Mouse (Mus musculus) forelimb bud, embryonic 11.5 days (tissue): ENCODE measurements around the gene Elane.

Experiments
- DNase-seq: peaks from one replicate; pipeline ENCODE4 v3.0.0-alpha.2; 2012; ENCODE audit warnings: low read depth, low spot score

The Elane gene

DNA sequence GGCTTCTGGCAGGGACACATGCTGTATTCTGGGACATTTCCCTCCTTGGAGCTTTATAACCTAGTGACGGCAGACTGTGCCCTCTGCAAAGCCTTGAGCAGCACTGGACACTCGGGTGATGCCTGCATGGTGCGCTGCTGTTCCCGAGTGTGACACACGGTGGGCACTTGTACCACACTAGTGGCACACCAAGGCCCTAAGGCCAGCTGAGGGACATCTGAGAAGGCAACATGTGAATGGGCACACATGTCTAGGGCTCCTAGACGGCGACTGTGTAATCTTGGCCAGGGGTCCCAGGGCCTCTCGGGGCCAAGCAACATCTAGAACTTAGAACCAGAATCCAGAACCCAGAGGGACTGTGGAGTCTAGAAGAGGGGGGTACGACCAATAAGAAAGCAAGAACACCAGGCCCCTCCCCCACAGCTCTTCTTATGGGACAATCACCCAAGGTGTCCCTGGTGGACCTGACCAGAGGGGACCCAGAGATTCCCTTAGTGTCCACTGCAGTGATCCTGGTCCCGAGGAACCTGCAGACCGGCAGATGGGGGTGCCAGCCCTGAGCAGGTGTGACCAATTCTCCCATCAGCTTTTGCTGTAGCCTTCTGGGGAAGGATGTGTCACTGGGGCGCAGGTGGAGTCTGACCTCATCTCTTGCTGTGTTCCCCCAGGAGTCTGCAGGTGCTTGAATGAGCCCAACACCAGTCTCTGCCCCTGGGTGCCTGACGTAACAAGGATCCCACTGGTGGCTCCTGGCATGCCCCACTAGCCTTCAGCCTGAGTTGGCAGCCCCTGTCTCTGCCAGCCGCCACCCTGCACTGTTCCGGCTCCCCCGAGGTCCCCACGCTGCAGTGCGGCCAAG is 44.1 kb downstream of the Elane start:
- DNase-seq = no peak

DNA sequence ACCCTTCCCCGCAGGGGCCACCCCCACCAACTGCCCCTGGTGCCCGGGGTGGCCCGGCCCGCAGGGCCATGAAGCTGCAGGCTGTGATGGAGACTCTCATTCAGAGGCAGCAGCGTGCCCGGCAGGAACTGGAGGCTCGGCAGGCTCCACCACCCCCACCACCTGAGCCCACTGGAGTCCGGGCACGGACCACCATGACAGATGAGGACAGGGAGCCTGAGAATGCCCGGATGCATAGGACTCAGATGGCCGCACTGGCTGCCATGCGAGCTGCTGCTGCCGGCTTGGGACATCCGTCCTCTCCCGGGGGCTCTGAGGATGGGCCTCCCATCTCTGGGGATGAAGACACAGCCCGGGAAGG is 44.8 kb downstream of the Elane start:
- no peak for DNase-seq

DNA sequence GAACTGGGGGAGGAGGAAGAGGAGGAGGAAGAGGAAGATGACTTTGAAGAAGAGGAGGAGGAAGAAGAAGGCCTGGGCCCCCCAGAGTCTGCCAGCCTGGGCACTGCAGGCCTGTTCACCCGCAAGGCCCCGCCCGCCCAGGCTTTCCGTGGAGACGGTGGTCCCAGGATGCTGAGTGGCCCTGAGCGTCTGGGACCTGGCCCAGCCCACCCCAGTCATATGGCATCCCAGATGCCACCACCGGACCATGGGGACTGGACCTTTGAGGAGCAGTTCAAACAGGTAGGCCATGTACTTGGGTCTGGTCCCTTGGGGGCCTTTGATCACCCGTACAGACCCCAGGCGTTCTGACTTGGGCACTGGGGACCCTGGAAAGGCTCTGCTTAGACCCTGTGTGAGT is 45.8 kb downstream of the Elane start:
- DNase-seq = no peak

DNA sequence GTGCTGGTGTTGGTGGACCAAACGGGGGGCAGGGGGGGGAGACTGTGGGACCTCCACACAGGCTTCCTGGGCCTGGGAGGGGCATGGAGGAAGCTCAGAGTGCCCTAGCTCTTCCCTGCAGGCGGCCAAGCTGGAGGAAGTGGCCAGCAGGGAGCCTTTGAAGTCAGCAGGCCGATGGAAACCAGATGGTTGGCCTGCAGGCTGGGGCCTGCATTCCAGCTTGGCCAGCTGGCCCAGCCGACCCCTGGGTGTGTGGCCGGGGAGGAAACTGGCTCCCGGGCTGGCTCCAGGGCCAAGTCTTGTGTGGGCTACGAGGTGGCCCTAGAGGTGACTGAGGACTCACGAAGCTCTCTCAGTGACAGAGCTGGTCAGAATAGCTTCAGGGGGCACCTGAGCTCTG is 46.7 kb downstream of the Elane start:
- DNase-seq = peak; percentile 86

DNA sequence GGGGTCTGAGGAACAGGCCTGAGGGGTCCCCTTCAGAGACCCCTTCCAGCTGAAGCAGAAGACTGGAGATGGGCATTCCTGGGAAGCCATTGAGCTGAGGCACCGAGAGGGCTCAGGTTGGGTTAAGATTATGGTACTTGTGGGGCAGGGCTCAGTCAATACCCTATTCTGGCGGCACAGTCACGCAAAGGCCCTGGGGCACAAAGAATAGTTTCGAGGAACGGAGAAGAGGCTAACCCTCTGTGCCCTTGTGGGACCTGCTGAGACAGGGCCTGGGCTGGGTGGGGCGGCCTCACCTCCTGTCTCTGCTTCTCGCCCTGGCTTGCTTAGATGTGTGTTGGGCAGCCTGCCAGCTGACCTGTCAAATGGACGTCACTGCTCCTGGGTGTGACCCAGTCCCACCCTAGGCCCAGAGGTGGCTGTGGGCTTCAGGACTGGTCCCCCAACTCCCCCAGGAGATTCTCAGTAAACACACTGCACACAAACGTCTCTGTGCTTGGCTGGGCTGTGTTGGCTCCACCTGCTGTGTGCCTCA is 47.2 kb downstream of the Elane start:
- DNase-seq = no peak

DNA sequence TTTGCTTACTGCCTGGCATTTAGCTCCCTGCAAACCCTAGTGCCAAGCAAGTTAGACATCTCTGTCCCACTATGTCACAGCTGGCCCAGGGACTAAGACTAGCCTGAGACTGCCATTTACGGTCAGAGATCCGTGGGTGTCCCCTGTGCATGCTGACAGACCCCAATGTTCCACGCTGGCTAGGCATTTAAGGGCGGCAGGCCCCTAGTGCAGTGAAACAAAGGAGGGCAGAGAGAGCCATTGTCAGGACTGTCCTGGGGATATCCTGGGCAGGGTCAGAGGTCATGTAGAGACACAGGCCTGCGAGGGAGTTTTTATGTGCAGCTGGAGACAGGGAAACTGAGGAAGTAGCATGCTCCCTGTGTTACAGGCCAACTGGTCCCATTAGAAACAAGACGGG is 47.8 kb downstream of the Elane start:
- no peak for DNase-seq

DNA sequence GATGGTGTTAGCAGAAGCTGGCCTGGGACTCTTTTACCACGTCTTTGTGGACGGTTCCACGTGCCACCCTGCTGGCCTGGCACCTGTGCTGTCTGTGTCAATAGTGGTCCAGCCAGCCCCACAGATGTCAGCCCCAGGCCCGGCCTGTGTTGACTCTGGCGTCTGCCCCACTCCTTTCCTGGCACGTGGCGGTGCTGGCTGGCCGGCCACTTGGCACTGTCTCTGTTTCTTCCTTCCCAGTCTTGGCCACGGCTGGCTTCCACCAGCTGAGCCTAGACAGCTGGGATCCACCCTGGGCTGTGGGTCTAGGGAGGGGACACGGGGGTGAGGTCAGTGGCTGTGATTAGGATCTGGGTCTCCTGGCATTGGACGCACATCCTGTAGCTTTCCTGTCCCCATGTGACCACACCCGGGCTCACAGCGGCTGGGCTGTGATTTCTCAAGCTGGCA is 48.2 kb downstream of the Elane start:
- no peak for DNase-seq

DNA sequence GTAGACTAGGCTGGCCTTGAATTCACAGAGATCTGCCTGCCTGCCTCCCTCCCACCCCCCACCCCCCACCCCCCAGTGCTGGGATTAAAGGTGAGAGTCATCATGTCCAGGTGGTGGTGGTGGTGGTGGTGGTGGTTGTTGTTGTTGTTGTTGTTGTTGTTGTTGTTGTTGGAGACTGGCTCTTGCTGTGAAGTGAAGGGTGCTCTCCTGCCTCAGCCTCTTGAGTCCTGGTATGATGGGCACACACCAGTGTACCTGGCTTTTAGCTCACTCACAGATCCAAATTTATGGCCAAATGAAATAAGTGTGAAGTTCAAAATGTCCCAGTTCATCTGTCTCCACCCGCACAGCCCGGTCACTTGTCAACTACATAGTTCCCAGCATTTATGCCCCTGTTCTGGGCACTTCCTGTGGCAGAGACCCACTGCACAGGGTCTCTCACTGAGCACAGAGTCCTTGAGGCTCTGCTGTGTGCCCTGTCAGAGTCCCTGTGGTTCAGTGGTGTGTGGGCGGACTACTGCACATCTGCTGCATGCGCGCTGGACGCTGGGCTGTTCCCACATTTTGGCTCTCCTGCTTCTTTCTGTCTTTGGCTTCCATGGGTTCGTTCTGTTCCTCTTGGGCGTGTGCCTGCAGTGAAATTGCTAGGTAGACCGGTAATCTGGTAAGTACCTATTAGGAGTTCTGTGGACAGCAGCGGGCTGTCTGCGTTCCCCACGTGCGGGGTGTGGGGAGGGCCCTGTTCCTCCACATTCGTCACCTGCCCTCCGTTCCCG is 48.9 kb downstream of the Elane start:
- DNase-seq = no peak

DNA sequence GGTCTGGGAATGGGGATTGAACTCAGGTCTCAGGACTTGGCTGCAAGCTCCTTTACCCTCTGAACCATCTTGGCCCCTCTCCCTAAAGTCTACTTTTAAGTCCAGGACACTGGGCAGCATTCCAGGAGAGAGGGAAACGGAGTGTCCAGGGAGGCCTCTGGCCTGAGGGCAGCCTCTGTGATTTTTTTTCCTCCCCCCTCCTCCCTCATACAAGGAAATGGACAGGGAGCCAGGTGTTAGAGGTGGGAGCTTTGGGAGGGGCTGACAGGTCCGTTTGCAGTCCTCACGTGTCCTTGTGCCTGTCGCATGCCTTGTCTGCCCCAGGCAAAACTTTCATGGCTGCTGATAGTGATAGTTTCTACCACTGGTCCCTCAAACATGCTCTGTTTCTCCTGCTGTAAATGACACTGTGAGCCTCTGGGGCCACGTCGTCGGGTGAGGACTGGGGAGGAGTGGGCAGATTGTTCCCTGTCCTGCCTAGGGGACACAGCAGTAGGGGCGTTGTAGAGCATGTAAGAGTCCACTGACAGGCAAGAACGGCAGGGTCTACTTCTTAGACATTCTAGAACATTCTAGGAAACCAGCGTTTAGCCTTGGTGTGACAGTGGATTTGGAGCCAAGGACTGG is 50.4 kb downstream of the Elane start:
- no peak for DNase-seq

DNA sequence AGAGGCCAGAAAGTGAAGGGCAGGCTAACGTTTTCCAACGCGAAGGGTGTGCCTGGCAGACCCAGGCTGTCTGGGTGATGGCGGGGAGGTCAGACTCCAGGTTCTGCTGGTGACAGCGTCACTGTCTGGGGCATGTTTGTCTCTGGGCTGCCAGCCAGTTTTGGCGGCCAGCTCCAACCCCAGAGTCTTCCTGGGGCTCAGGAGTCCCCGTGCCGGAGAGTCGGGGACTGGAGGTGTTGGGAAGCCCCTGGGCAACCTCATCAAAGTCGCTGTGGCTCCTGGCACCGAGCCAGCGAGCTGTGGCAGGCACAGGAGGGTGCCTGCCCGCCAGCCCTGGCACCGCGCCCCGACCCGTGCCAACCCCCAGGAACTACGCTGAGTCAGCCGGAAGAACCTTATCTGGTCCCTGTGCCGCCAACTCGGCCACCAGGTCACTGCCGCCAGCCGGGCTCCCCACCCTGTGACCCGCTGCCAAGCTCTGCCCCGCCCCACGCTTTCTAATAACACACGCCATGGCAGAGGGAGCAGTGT is 50.9 kb downstream of the Elane start:
- no peak for DNase-seq
